Mouse (Mus musculus) liver, embryonic 14.5 days (tissue): ENCODE measurements around the gene Ap2a2. TPM values are rescaled to one million over a fixed set of nuclear protein-coding genes. Genes with fewer than 3 reads are reported as not detected.
"Not testable (repeated sequence)": the region's sequence is repeated elsewhere in the genome, so short reads cannot be mapped to it uniquely, and the experiment has no call there.

Experiments used
- ATAC-seq: fragments of 200-750 bp; cut with Nextera tagmentation; 2 replicates; pipeline ENCODE4 v1.8.0; 2017; ENCODE audit warnings: moderate number of reproducible peaks, mild to moderate bottlenecking, moderate library complexity; ENCODE audit not compliant: insufficient read depth
- DNase-seq, 3 experiments: peaks; one replicate each; pipeline ENCODE4 v3.0.0-alpha.2; 2012 to 2013; ENCODE audit warnings: low read depth in 3 of 3, low spot score in 3 of 3
- H3K27ac ChIP-seq: fragments of 300-500 bp; sonication (generic); 2 replicates; pipeline ENCODE4 v1.5.1; 2014; ENCODE audit warnings: moderate library complexity, mild to moderate bottlenecking, control low read depth, inconsistent platforms
- H3K27me3 ChIP-seq: fragments of 300-500 bp; sonication (generic); 2 replicates; pipeline ENCODE4 v1.6.1; 2014; ENCODE audit warnings: mild to moderate bottlenecking, low read length, moderate library complexity; ENCODE audit not compliant: control insufficient read depth, insufficient read depth
- H3K36me3 ChIP-seq: fragments of 300-500 bp; sonication (generic); replicated peaks from 2 replicates; pipeline ENCODE4 v1.6.1; 2014; ENCODE audit warnings: low read depth; ENCODE audit not compliant: control insufficient read depth, insufficient read depth
- H3K4me1 ChIP-seq, 2 experiments: fragments of 200-500 bp in 1 of 2; fragments of 300-500 bp in 1 of 2; sonication (generic) in 1 of 2; replicated peaks; 2 replicates each; pipeline ENCODE4 v1.6.1; 2012 to 2014; ENCODE audit warnings: antibody characterized with exemption in 1 of 2, inconsistent platforms in 1 of 2, low read length in 1 of 2; ENCODE audit not compliant: control insufficient read depth in 2 of 2, insufficient read depth in 2 of 2
- H3K4me2 ChIP-seq: fragments of 300-500 bp; sonication (generic); 2 replicates; pipeline ENCODE4 v1.6.1; 2014; ENCODE audit warnings: low read depth, mild to moderate bottlenecking, control low read depth, moderate library complexity
- H3K4me3 ChIP-seq, 2 experiments: fragments of 200-500 bp in 1 of 2; fragments of 300-500 bp in 1 of 2; sonication (generic) in 1 of 2; 2 replicates each; pipeline ENCODE4 v1.5.1; 2012 to 2014; ENCODE audit warnings: low read depth in 2 of 2, low read length in 2 of 2, mild to moderate bottlenecking in 2 of 2, control low read depth in 1 of 2, inconsistent platforms in 1 of 2, moderate library complexity in 1 of 2; ENCODE audit not compliant: insufficient read depth in 1 of 2
- H3K9ac ChIP-seq: fragments of 300-500 bp; sonication (generic); replicated peaks from 2 replicates; pipeline ENCODE4 v1.6.1; 2014; ENCODE audit warnings: mild to moderate bottlenecking, control low read depth, moderate library complexity
- H3K9me3 ChIP-seq: fragments of 300-500 bp; sonication (generic); 2 replicates; pipeline ENCODE4 v1.6.1; 2016; ENCODE audit warnings: low read length, mixed read lengths; ENCODE audit not compliant: control insufficient read depth
- CTCF ChIP-seq: IDR thresholded peaks from 2 replicates; pipeline ENCODE4 v1.5.1; 2016; ENCODE audit warnings: antibody characterized with exemption, low read depth, control low read depth
- EP300 ChIP-seq: IDR thresholded peaks from 2 replicates; pipeline ENCODE4 v1.6.1; 2016; ENCODE audit warnings: antibody characterized with exemption, low read depth
- WGBS: fragments of 180-500 bp; shearing (Covaris S2); extraction: QIAGEN DNeasy Blood & Tissue Kit; methylation state at CpG from one replicate; pipeline ENCODE4 v1.1.7; 2014; ENCODE audit not compliant: insufficient replicate concordance; 5-methylcytosine and 5-hydroxymethylcytosine counted together
- polyA plus RNA-seq, 2 experiments: library from polyadenylated mRNA; depleted of rRNA in 1 of 2; stranded (reverse) in 1 of 2; unstranded in 1 of 2; fragments of >200 nt; fragmentation: Nextera tagmentation in 1 of 2; extraction: Ambion mirVana in 1 of 2; gene quantifications; 2 replicates each; pipeline versions ENCODE4 v1.2.1 to v1.2.3; 2012 to 2014

Gene Ap2a2
- polyA plus RNA-seq, 2 experiments = 21.0 to 43.2 TPM

DNA sequence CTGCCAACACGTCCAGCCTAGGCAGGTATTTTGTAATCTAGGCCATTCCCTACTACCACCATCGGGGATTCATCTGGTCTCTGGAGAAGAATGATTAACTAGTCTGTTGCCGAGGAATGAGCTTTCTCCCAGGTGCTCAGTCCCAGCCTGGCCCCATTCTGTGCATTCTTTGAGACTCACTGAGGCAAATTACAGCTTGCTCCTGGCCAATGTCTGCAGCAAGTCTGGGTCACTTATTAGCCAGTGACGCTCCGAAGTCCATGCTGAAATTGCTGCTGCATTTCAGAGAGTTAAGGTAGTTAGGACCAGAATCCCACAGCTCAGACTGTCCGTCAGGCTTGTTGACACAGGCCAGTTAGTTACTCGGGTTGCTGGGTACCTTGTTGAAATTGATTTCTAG lies 19.4 kb downstream of the Ap2a2 start:
- Histone ChIP-seq H3K9me3 (no peaks in the 10 kb centered on the region), H3K27ac (peak overlapping the region; percentile 35; the same call in 1 of the 2 replicates), H3K9ac (no peak overlapping the region), H3K27me3 (no peaks in the 10 kb centered on the region), H3K4me3 (no peak overlapping the region), H3K4me2 (no peak overlapping the region), H3K4me1 (peaks cover 65 to 78% of the 10 kb centered on the region in 2 experiments), H3K36me3 (peaks cover 3% of the 10 kb centered on the region)
- TF ChIP-seq CTCF (no peak), EP300 (no peak)
- DNase-seq (no peak), ATAC-seq (no peak)
- 75% methylated on average over 7 of the region's 7 CpGs for WGBS

DNA sequence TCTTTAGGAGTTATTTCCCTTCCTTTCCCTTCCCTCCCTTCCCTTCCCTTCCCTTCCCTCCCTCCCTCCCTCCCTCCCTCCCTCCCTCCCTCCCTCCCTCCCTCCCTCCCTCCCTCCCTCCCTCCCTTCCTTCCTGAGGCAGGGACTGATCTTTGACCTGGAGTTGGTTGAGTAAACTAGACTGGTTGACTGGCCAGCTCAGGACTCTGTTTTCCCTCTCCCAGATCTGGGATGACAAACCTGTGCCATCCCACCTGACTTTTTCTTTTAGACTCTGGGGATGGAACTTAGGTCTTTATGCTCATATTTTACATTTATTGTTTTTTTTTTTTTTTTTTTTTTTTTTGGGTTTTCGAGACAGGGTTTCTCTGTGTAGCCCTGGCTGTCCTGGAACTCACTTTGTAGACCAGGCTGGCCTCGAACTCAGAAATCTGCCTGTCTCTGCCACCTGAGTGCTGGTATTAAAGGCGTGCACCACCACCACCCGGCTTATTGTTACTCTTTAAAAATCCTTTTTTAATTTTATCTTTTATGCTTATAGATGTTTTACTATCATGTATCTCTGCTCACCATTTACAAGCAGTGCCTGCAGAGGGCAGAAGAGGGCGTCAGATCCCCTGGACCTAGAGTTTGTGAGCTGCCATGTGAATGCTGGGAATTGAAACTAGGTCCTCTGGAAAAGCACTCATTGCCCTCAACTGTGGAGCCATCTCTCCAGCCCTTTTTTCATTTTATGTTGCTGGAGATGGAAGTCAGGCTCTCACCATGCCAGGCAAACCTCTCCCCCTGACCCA lies 22.3 kb downstream of the Ap2a2 start:
- peaks cover 16% of the 10 kb centered on the region for H3K36me3 ChIP-seq
- TF ChIP-seq EP300 (no peak), CTCF (peak; percentile 67)
- no peak for ATAC-seq
- no peaks in the 10 kb centered on the region for H3K27me3 ChIP-seq
- no peak overlapping the region for H3K4me3 ChIP-seq
- H3K9me3 ChIP-seq = no peaks in the 10 kb centered on the region
- peak overlapping the region; percentile 98 for H3K27ac ChIP-seq
- DNase-seq = no peak
- H3K4me1 ChIP-seq = peaks cover 56 to 64% of the 10 kb centered on the region in 2 experiments
- H3K4me2 ChIP-seq = peak overlapping the region; percentile 72
- peak overlapping the region; percentile 79 for H3K9ac ChIP-seq
- 76% methylated on average over 4 of the region's 5 CpGs for WGBS

DNA sequence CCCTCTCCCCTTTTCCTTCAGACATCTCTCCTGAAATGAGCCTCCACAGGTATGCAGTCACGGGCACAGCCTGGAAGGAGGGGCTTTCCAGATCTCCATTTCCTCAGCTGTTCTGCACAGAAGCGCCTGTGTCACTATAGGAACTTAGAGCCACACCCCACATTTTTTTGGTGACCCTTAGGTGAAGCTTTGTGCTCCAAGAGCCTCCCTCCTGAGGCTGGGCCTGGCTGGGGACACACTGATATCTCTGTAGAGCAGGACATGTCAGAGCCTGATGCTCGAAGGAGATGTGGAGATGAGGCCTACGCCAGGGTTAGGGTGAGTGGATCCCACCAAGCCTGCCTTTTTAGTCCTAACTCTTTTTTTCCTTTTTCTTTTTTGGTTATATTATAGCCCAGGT lies 23.3 kb downstream of the Ap2a2 start:
- Histone ChIP-seq H3K4me1 (peaks cover 53 to 57% of the 10 kb centered on the region in 2 experiments), H3K9ac (peak overlapping the region; percentile 79), H3K9me3 (no peaks in the 10 kb centered on the region), H3K4me2 (peak overlapping the region; percentile 72), H3K27ac (peak overlapping the region; percentile 98), H3K27me3 (no peaks in the 10 kb centered on the region), H3K4me3 (peak overlapping the region in 1 of 2 experiments; percentile 38; a peak in 2 of 4 replicates), H3K36me3 (peaks cover 23% of the 10 kb centered on the region)
- WGBS = 10% methylated on average over 4 of the region's 4 CpGs
- DNase-seq (peak; percentile 89 to 92 (median 92)), ATAC-seq (peak; percentile 99)
- TF ChIP-seq CTCF (no peak), EP300 (peak; percentile 90)

GRCm38 (mm10) chr7:141585881-141586280 lies 23.9 kb downstream of the Ap2a2 start:
- peak overlapping the region; percentile 79 for H3K9ac ChIP-seq
- peak; percentile 71 for ATAC-seq

GRCm38 (mm10) chr7:141588890-141589289 lies 26.9 kb downstream of the Ap2a2 start:
- H3K4me1 ChIP-seq = peaks cover 31 to 34% of the 10 kb centered on the region in 2 experiments
- H3K36me3 ChIP-seq = peaks cover 42% of the 10 kb centered on the region
- H3K27ac ChIP-seq = no peak overlapping the region
- no peaks in the 10 kb centered on the region for H3K9me3 ChIP-seq
- no peak overlapping the region for H3K4me3 ChIP-seq
- no peak for TF ChIP-seq CTCF
- TF ChIP-seq EP300 = no peak
- no peak for DNase-seq
- H3K27me3 ChIP-seq = no peaks in the 10 kb centered on the region
- no peak for ATAC-seq
- H3K4me2 ChIP-seq = no peak overlapping the region
- no peak overlapping the region for H3K9ac ChIP-seq
- WGBS = 88% methylated on average over 6 of the region's 6 CpGs

More at GRCm38 (mm10) chr7:141585881-141586280, 23.9 kb downstream of the Ap2a2 start:
- peaks cover 48 to 53% of the 10 kb centered on the region in 2 experiments for H3K4me1 ChIP-seq
- no peak for TF ChIP-seq EP300
- peak; percentile 34; the same call in 1 of the 2 replicates for TF ChIP-seq CTCF
- no peaks in the 10 kb centered on the region for H3K27me3 ChIP-seq
- 23% methylated on average over 1 of the region's 1 CpGs for WGBS
- H3K27ac ChIP-seq = peak overlapping the region; percentile 98
- H3K4me2 ChIP-seq = peak overlapping the region; percentile 72
- H3K4me3 ChIP-seq = peak overlapping the region; percentile 38 to 41
- peak in 1 of 3 experiments; percentile 38 for DNase-seq
- H3K9me3 ChIP-seq = no peaks in the 10 kb centered on the region
- peaks cover 29% of the 10 kb centered on the region for H3K36me3 ChIP-seq

DNA sequence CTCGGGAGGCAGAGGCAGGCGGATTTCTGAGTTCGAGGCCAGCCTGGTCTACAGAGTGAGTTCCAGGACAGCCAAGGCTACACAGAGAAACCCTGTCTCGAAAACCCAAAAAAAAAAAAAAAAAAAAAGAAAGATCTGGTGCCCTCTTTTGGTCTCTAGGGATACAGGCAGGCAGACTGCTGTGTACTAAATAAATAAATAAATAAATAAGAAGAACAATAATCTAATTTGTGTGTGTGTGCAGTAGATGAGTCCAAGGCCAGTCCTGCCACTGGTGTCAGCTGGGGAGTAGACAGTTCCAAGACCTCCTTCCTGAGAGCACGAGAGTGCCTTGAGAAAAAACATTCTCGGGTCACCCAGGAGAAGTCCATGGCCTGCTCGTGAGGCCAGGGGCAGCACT lies 28.3 kb downstream of the Ap2a2 start:
- not testable (repeated sequence) for ATAC-seq, H3K27me3 ChIP-seq, H3K27ac ChIP-seq, H3K9me3 ChIP-seq, DNase-seq, H3K9ac ChIP-seq, H3K4me2 ChIP-seq, H3K4me3 ChIP-seq
- 88% methylated on average over 5 of the region's 7 CpGs for WGBS
- Histone ChIP-seq H3K4me1 (peaks cover 19 to 22% of the 10 kb centered on the region in 2 experiments), H3K36me3 (peaks cover 45% of the 10 kb centered on the region)
